Mouse (Mus musculus) right cerebral cortex, postnatal 4 days (tissue): ENCODE results near the gene Ccdc86.

Experiments used
- DNase-seq: peaks from one replicate; pipeline ENCODE4 v3.0.0-alpha.2; 2022

Ccdc86 gene

GRCm38 (mm10) chr19:10904927-10905727 lies 43.9 kb downstream of the Ccdc86 start:
- no peak for DNase-seq

- no peak for DNase-seq
These were observed 44.6 kb downstream of the Ccdc86 start for GRCm38 (mm10) chr19:10904512-10904911.

GRCm38 (mm10) chr19:10901046-10901445 lies 48.0 kb downstream of the Ccdc86 start:
- no peak for DNase-seq

- no peak for DNase-seq
These were observed 48.8 kb downstream of the Ccdc86 start for GRCm38 (mm10) chr19:10900315-10900714.

- DNase-seq, result no peak
These were observed 51.6 kb downstream of the Ccdc86 start for GRCm38 (mm10) chr19:10897491-10897890.

- DNase-seq, result no peak
These were observed 52.2 kb downstream of the Ccdc86 start for GRCm38 (mm10) chr19:10896849-10897248.

GRCm38 (mm10) chr19:10895708-10896107 lies 53.4 kb downstream of the Ccdc86 start:
- DNase-seq, result no peak

GRCm38 (mm10) chr19:10895016-10895528 lies 54.0 kb downstream of the Ccdc86 start, which contains the start of gene Prpf19:
Prpf19 (plus strand) TSS chr19:10895231.
- peak; percentile 97 for DNase-seq

GRCm38 (mm10) chr19:10892201-10892600 lies 56.9 kb downstream of the Ccdc86 start:
- DNase-seq, result no peak
